36 mouse cellular contexts compared by ENCODE assay signal in genomic region chr11:89073541-89073940, GRCm38 (mm10). TPM values are rescaled to one million over a fixed set of nuclear protein-coding genes. Genes with fewer than 3 reads are reported as not detected.
"Had no signal": no experiment of that assay in that cellular context is flagged by ENCODE, and none has a peak within 500 bp of the region (broad histone marks: within the 10 kb centered on the region; RNA-seq: fewer than 3 reads in every experiment).

Gm525 (plus strand) TSS chr11:89073841.

- H3K9ac ChIP-seq: heart, embryonic 13.5 days; heart, embryonic 15.5 days; hindbrain, embryonic 13.5 days; hindbrain, embryonic 15.5 days; kidney, embryonic 15.5 days; limb, embryonic 13.5 days; limb, embryonic 15.5 days had no signal

- H3K27ac ChIP-seq: heart, adult 2 months; heart, embryonic 13.5 days; heart, embryonic 15.5 days; hindbrain, embryonic 13.5 days; hindbrain, embryonic 15.5 days; hindbrain, postnatal 0 days; kidney, embryonic 15.5 days; kidney, postnatal 0 days; limb, embryonic 13.5 days; limb, embryonic 15.5 days had no signal

- H3K4me3 ChIP-seq: heart, adult 2 months; heart, embryonic 13.5 days; heart, embryonic 15.5 days; hindbrain, embryonic 13.5 days; hindbrain, embryonic 15.5 days; kidney, embryonic 15.5 days; limb, embryonic 13.5 days; limb, embryonic 15.5 days had no signal

- DNase-seq: gastrocnemius, postnatal 10 days; gastrocnemius, postnatal 36 days; heart, adult 11 months; heart, adult 2 months; heart, postnatal 14 days; heart, postnatal 36 days; kidney, adult 11 months; kidney, adult 2 months; kidney, adult 9 months; kidney, postnatal 14 days; kidney, postnatal 36 days; layer of hippocampus, adult 9-11 months; layer of hippocampus, postnatal 36 days; left cerebral cortex, postnatal 4 days had no signal

- ATAC-seq: hindbrain, postnatal 0 days; intestine, embryonic 16.5 days had no signal

- H3K4me1 ChIP-seq: hindbrain, embryonic 13.5 days; hindbrain, embryonic 15.5 days; limb, embryonic 15.5 days had no signal

- H3K27me3 ChIP-seq: heart, embryonic 13.5 days; heart, embryonic 15.5 days; hindbrain, embryonic 15.5 days; limb, embryonic 13.5 days; limb, embryonic 15.5 days had no signal

- H3K9me3 ChIP-seq: heart, embryonic 13.5 days; heart, embryonic 15.5 days; hindbrain, embryonic 13.5 days; hindbrain, embryonic 15.5 days; kidney, embryonic 15.5 days; limb, embryonic 13.5 days; limb, embryonic 15.5 days had no signal

- H3K36me3 ChIP-seq: heart, embryonic 13.5 days; heart, embryonic 15.5 days; hindbrain, embryonic 13.5 days; hindbrain, embryonic 15.5 days; kidney, embryonic 15.5 days; limb, embryonic 13.5 days; limb, embryonic 15.5 days had no signal

- H3K4me2 ChIP-seq: heart, embryonic 11.5 days; heart, embryonic 13.5 days; heart, embryonic 15.5 days; hindbrain, embryonic 13.5 days; hindbrain, embryonic 15.5 days; kidney, embryonic 15.5 days; limb, embryonic 13.5 days; limb, embryonic 15.5 days had no signal

RNA-seq across cellular contexts. Expression of gene Gm525, which starts in this region (rescaled TPM):
- total RNA-seq: gastrocnemius, adult 18-20 months; gastrocnemius, postnatal 10 days; gastrocnemius, postnatal 36 days; heart, adult 2 months; heart, postnatal 14 days; heart, postnatal 36 days; hematopoietic stem cell, adult 5-6 weeks; hindbrain, postnatal 0 days; layer of hippocampus, adult 18-20 months; layer of hippocampus, adult 8-10 months; layer of hippocampus, postnatal 14 days; layer of hippocampus, postnatal 36 days; left cerebral cortex, adult 18-20 months; left cerebral cortex, postnatal 25 days; left cerebral cortex, postnatal 4 days; liver, adult 2 months had no signal
- polyA plus RNA-seq: heart, embryonic 11.5 days; heart, embryonic 13.5 days; heart, postnatal 0 days; hindbrain, embryonic 11.5 days; hindbrain, embryonic 13.5 days; hindbrain, embryonic 15.5 days; kidney, embryonic 15.5 days; limb, embryonic 11.5 days; liver, adult 2 months had no signal
